Mouse (Mus musculus) limb, embryonic 10.5 days (tissue): Measurements from ENCODE around the gene Iqcd. TPM values are rescaled to one million over a fixed set of nuclear protein-coding genes. Genes with fewer than 3 reads are reported as not detected.

ENCODE experiments used
- DNase-seq: peaks from one replicate; pipeline ENCODE4 v3.0.0-alpha.2; 2017; ENCODE audit warnings: low spot score
- H3K27ac ChIP-seq: fragments of 300-500 bp; sonication (generic); 2 replicates; pipeline ENCODE4 v1.5.1; 2016; ENCODE audit warnings: mild to moderate bottlenecking
- H3K27me3 ChIP-seq: fragments of 300-500 bp; sonication (generic); 2 replicates; pipeline ENCODE4 v1.6.1; 2016; ENCODE audit warnings: low read depth, mild to moderate bottlenecking; ENCODE audit not compliant: poor library complexity, severe bottlenecking
- H3K36me3 ChIP-seq: fragments of 300-500 bp; sonication (generic); 2 replicates; pipeline ENCODE4 v1.6.1; 2016; ENCODE audit warnings: mild to moderate bottlenecking, moderate library complexity
- H3K4me1 ChIP-seq: fragments of 300-500 bp; sonication (generic); 2 replicates; pipeline ENCODE4 v1.6.1; 2016
- H3K4me3 ChIP-seq: fragments of 300-500 bp; sonication (generic); 2 replicates; pipeline ENCODE4 v1.5.1; 2016; ENCODE audit warnings: mild to moderate bottlenecking, moderate library complexity
- H3K9me3 ChIP-seq: fragments of 300-500 bp; sonication (generic); replicated peaks from 2 replicates; pipeline ENCODE4 v1.6.1; 2016; ENCODE audit warnings: mild to moderate bottlenecking
- WGBS: fragments of 180-500 bp; shearing (Covaris S2); methylation state at CpG from one replicate; pipeline ENCODE4 v1.1.7; 2016; 5-methylcytosine and 5-hydroxymethylcytosine counted together
- polyA plus RNA-seq: library from polyadenylated mRNA; unstranded; fragments of >200 nt; fragmentation: Nextera tagmentation; extraction: Ambion mirVana; gene quantifications from 2 replicates; pipeline ENCODE4 v1.2.1, GENCODE M21; 2016

The Iqcd gene
- polyA plus RNA-seq, 1 experiment from 2014 or later: 0.41 TPM

DNA sequence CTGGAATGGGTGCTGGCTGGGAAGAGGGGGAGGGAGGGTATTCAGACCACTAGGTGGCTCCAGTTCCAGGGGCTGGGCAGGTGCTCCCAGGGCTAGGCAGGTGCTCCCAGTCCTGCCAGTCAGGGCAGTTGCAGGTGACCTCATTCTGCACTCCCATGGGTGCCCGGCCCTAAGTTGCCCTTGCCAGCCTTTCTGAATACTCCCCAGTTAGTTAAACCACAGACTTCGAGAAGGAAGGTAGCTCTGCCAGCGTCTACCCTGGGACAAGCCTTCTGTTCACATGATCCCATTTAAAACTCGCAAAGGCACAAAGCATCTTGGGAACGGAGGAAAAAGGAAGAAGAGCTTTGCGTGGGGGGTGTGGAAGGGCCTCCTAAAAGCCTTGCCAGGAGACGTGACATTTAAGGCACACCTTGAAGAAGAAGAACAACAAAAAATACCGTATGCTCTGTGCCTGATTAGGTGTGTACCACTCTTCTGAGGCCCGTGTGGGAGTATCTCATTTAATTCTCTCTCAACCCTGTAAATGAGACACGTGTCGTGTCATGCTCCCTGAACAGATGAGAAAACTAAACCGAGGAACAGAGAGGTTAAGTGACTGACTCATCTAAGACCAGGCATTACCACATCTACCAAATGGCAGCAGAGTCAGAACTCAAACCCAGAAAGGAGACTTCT is 59.1 kb downstream of the Iqcd start:
- peaks cover 13% of the 10 kb centered on the region for H3K4me1 ChIP-seq
- 45% methylated on average over 12 of the region's 12 CpGs for WGBS
- H3K27ac ChIP-seq: no peak overlapping the region
- no peak for DNase-seq
- no peaks in the 10 kb centered on the region for H3K36me3 ChIP-seq
- peaks cover 72% of the 10 kb centered on the region for H3K27me3 ChIP-seq
- H3K4me3 ChIP-seq: no peak overlapping the region
- H3K9me3 ChIP-seq: no peaks in the 10 kb centered on the region

DNA sequence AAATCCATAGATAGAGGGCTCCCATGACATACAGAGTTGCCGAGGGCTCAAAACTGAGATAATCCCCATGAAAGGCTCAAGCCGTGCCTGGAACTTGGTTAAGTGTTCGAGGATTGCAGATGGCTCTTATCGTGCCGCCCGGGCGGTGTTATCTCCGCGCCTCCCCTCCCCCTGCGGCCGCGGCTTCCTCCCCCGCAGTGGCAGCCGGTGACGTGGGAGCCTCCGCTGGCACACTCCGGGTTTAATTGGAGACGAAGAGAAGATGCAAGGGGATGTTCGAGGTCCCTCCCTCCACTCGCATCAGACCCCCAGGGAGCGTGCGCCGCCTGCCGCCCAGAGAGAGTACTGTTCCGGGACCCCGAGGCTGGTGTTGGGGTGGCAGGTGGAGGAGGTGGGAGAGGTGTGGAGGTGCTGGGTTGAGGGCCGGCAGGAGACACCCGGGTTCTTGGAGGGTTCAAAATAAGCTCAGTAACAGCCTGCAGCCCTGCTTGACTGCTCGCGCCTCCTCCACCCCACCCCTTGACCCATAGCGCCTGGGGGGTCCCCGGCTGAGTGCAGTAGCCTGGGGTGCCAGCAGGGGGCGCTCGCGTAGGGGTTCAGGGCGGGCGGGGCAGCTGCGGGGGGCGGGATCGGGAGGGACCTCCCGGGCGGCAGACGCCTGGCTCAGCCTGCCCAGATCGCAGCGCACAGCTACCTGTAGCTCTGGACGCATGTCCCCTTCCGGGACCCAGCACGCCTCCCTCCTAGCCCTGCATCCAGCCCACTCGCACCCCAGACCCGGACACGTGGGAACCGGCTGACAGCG is 60.0 kb downstream of the Iqcd start, which contains the start of gene Rasal1:
TSS of gene Rasal1 (plus strand) at position 244 of the 805 bp plus-strand sequence.
- Histone ChIP-seq H3K4me3 (peak within 1 kb of the TSS; percentile 31), H3K9me3 (no peaks in the 10 kb centered on the region), H3K4me1 (peaks cover 13% of the 10 kb centered on the region), H3K27me3 (peaks cover 80% of the 10 kb centered on the region), H3K27ac (no peak within 1 kb of the TSS), H3K36me3 (no peaks in the 10 kb centered on the region)
- DNase-seq: peak; percentile 67
- WGBS: 2% methylated on average over 49 of the region's 53 CpGs

DNA sequence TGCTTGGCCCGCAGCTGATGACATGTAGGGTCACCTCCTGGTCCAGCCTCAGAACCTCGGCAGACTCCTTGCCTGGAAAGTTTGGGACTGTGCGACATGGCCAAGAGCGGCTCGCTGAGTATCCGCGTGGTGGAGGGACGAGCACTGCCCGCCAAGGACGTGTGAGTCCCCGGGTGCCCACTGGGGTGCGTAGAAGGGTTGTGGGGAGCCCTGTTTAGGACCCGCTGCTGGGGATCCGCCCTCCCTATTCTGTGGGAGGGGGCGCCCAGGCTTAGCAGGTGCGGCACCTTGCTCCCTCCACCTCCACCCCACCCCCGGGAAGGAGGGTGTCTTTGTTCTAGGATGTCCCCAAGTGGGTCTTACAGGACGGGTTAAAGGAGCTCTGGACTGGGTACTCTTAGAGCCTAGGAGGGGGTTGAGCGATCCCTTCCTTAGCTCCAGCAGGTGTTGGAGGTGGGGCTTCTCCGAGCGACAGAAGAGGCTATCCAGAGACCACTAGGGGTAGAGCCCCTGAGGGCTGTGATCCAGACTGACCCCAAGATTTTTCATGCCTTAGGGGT is 60.6 kb downstream of the Iqcd start:
- DNase-seq: no peak
- H3K27ac ChIP-seq: no peak overlapping the region

DNA sequence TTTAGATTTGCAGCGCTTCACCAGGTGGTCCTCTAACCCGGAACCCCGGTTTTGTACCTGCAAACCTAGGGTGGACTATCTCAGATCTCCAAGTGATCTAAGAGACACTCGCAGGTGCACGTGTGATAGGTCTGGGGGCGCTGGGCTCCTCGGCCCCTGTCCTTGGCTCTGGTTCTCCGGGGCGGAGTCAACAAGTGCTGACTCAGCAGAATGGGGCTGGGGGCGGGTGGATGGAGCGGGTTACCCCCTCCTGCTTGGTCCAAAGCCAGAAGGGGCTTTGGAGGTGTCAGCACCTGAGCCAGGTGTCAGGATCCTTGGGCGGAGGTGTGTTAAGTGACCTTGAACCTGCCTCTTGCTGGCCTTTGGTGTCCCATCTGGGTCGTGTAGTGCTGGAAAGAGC is 61.1 kb downstream of the Iqcd start:
- H3K36me3 ChIP-seq: no peaks in the 10 kb centered on the region
- no peaks in the 10 kb centered on the region for H3K9me3 ChIP-seq
- no peak for DNase-seq
- WGBS: 25% methylated on average over 13 of the region's 13 CpGs
- no peak overlapping the region for H3K27ac ChIP-seq
- peaks cover 80% of the 10 kb centered on the region for H3K27me3 ChIP-seq
- H3K4me3 ChIP-seq: no peak overlapping the region
- peaks cover 13% of the 10 kb centered on the region for H3K4me1 ChIP-seq

More for the DNA sequence above, 60.6 kb downstream of the Iqcd start:
- H3K4me3 ChIP-seq: peak overlapping the region; percentile 31
- H3K4me1 ChIP-seq: peaks cover 13% of the 10 kb centered on the region
- H3K36me3 ChIP-seq: no peaks in the 10 kb centered on the region
- 5% methylated on average over 21 of the region's 21 CpGs for WGBS
- peaks cover 80% of the 10 kb centered on the region for H3K27me3 ChIP-seq
- H3K9me3 ChIP-seq: no peaks in the 10 kb centered on the region

DNA sequence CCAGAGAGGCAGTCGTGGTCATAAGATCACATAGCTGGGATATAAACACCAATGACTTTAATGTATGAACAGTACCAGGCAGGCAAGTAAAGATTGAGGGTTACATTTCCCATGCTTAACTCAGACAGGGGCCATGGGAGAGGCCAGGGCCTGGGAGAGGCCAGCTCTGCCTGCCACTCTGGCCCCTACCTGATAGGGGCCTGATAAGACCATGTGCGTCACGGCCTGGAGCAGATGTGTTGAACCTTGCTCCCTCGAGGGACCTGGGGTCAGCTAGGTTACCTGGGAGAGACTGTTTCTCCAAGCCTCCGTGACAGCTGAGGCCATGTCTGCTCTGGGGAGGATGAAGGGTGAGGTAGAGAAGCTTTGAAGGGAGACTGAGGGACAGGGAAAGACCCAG is 62.4 kb downstream of the Iqcd start:
- no peak overlapping the region for H3K4me3 ChIP-seq
- peaks cover 13% of the 10 kb centered on the region for H3K4me1 ChIP-seq
- H3K9me3 ChIP-seq: no peaks in the 10 kb centered on the region
- peaks cover 75% of the 10 kb centered on the region for H3K27me3 ChIP-seq
- WGBS: 73% methylated on average over 5 of the region's 5 CpGs
- no peak overlapping the region for H3K27ac ChIP-seq
- DNase-seq: no peak
- H3K36me3 ChIP-seq: no peaks in the 10 kb centered on the region

DNA sequence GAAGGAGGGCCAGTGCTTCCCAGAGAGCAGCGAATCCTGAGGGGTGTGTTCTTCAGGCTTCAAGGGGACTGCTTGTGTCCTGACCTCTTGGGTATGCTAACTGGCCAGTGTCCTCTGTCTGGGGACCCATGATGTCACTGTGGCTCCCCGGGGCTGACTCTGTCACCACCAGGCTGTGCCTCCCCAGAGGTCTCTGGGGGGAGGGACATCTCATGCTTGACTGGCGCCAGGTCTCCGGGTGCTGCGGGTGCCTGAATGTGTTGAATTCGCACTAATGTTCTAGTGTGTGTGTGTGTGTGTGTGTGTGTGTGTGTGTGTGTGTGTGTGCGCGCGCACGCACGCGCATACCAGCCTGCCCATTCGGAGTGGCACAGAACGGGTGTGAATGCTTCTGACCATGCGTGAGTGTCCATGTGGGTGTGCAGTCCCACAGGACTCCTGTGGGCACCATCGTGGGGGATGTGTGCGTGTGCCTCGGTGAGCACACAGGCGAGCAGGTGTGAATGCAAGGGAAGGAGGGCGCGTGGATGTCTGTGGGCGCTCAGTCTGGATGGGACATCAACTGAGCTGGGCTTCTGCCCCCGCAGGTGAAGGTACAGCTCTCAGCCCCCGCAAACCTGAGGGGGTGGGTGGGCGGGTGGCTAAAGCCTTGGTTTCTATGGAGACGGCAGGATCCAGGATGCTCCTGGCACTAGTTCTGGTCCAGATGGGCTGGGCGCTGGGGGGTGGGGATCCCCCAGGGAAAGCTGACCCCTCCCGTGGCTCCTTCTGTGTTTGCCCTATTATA is 64.3 kb downstream of the Iqcd start:
- Histone ChIP-seq H3K36me3 (no peaks in the 10 kb centered on the region), H3K9me3 (no peaks in the 10 kb centered on the region), H3K27me3 (peaks cover 56% of the 10 kb centered on the region), H3K4me1 (peaks cover 13% of the 10 kb centered on the region), H3K4me3 (no peak overlapping the region), H3K27ac (no peak overlapping the region)
- DNase-seq: no peak
- WGBS: 85% methylated on average over 28 of the region's 28 CpGs

DNA sequence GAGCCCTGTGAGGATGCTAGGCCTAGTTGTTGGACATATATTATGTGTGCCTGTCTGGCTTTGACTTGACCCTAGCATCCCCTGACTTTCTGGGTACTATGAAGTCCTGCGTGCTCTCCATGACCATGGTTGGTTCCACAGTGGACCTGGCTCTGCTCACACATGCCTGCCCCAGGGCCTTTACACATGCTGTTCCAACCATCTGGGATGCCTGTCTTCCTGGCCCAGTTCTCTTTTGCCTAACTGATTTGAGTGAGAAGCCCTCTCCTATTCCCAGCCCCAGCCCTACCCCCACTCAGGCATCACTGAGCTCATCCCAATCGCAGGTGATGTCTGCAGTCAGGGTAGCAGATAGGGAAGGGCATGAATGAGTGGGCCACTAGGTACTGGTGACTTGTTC is 65.1 kb downstream of the Iqcd start:
- Histone ChIP-seq H3K27me3 (peaks cover 49% of the 10 kb centered on the region), H3K4me1 (peaks cover 8% of the 10 kb centered on the region)
- WGBS: 89% methylated on average over 2 of the region's 2 CpGs

DNA sequence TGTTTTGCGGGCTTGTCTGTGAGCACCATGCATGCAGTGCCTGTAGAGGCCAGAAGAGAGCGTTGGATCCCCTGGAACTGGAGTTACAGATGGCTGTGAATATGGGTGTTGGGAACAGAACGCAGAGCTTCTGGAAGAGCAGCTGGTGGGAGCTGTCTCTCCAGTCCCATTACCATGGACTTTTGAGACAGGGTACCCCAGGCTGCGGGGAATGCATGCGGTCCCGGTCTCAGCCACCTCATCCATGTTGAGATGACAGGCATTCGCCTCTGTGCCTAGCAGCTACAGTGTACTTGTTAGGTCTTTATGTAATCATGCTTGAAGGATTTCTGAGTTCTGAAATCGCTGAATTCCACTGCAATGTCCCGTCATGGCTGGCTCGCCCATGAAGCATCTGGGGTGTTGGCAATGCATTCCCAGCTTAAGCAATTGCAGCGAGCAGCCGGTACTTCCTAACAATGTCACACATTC is 67.5 kb downstream of the Iqcd start:
- Histone ChIP-seq H3K27ac (no peak overlapping the region), H3K4me3 (no peak overlapping the region), H3K4me1 (no peaks in the 10 kb centered on the region), H3K9me3 (no peaks in the 10 kb centered on the region), H3K36me3 (no peaks in the 10 kb centered on the region), H3K27me3 (peaks cover 24% of the 10 kb centered on the region)
- 88% methylated on average over 12 of the region's 12 CpGs for WGBS
- DNase-seq: no peak

More for the DNA sequence above, 65.1 kb downstream of the Iqcd start:
- DNase-seq: no peak
- H3K4me3 ChIP-seq: no peak overlapping the region
- H3K27ac ChIP-seq: no peak overlapping the region
- no peaks in the 10 kb centered on the region for H3K9me3 ChIP-seq
- H3K36me3 ChIP-seq: no peaks in the 10 kb centered on the region

Other genes starting within 250 kb of the Iqcd start
- not detected in 2 replicates for gene Lhx5, start 157.3 kb upstream of the Iqcd start, polyA plus RNA-seq
- 5.2 and 5.6 TPM in 2 replicates for gene Sdsl, start 116.2 kb upstream of the Iqcd start, polyA plus RNA-seq
- not detected in 2 replicates for gene Sds, start 112.5 kb upstream of the Iqcd start, polyA plus RNA-seq
- gene Plbd2, start 85.4 kb upstream of the Iqcd start, polyA plus RNA-seq: 41.3 and 43.1 TPM in 2 replicates
- 3.7 and 4.4 TPM in 2 replicates for gene Slc8b1, start 77.8 kb upstream of the Iqcd start, polyA plus RNA-seq
- gene Tpcn1, start 343 bp upstream of the Iqcd start, polyA plus RNA-seq: 12.3 and 13.2 TPM in 2 replicates
- gene Rita1, start 23.6 kb downstream of the Iqcd start, polyA plus RNA-seq: 17.5 and 19.5 TPM in 2 replicates
- 58.1 and 62.6 TPM in 2 replicates for gene Ddx54, start 23.7 kb downstream of the Iqcd start, polyA plus RNA-seq
- not detected in 2 replicates for gene Cfap73, start 45.2 kb downstream of the Iqcd start, polyA plus RNA-seq
- gene Rasal1, start 59.8 kb downstream of the Iqcd start, polyA plus RNA-seq: 0.13 and 0.36 TPM in 2 replicates
- gene Dtx1, start 122.9 kb downstream of the Iqcd start, polyA plus RNA-seq: 0.84 and 1.7 TPM in 2 replicates
- not detected in 2 replicates for gene Oas2, start 160.8 kb downstream of the Iqcd start, polyA plus RNA-seq
- gene Oas3, start 188.6 kb downstream of the Iqcd start, polyA plus RNA-seq: 0.14 TPM in 1 of 2 replicates, not detected in the other
- gene Oas1e, start 206.5 kb downstream of the Iqcd start, polyA plus RNA-seq: not detected in 2 replicates
- gene Oas1c, start 223.5 kb downstream of the Iqcd start, polyA plus RNA-seq: 0.23 and 0.43 TPM in 2 replicates